Mouse (Mus musculus): ENCODE measurements at regions not wholly inside any gene's neighbourhood (a gene's known extent, or its start where the extent isn't known, plus 50 kb on each side); places are given as distances from the start of the nearest gene placed in this dataset.

DNA sequence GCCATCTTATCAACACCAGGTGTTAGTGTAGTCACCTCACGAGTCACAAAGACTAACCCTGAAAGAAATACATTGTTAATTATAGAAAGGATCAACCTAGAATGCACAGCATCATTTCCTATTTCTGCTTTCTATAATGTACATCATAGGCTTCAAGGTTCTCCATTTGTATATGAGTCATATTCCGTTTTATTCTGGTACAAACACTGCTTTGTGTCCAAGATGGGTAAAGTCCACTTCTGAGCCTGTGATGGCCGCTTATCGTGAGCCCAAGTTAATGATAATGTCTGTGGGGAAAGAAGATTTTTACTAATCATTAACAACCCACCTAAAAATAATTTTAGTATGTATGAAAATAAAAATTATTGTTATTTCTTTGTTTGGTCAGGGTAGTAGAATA, 94.6 kb upstream of the Hmgn3 start:
- no peak for ATAC-seq (ENCODE audit: insufficient read depth)
- H3K27me3 ChIP-seq = no peaks in the 10 kb centered on the region
- no peaks in the 10 kb centered on the region for H3K9me3 ChIP-seq (replicated peaks)
- H3K4me1 ChIP-seq (replicated peaks) = no peaks in the 10 kb centered on the region
- no peak overlapping the region for H3K4me2 ChIP-seq
- H3K9ac ChIP-seq = no peak overlapping the region
- 54% methylated on average over 4 of the region's 4 CpGs for WGBS (ENCODE audit: insufficient replicate concordance)
- peaks cover 4% of the 10 kb centered on the region for H3K36me3 ChIP-seq (replicated peaks)
- H3K27ac ChIP-seq (replicated peaks) = no peak overlapping the region
- no peak overlapping the region for H3K4me3 ChIP-seq (replicated peaks)

GRCm38 (mm10) chr9:83239097-83239496, 92.6 kb upstream of the Hmgn3 start:
- H3K4me1 ChIP-seq (replicated peaks) = no peaks in the 10 kb centered on the region
- H3K27me3 ChIP-seq = no peaks in the 10 kb centered on the region
- no peaks in the 10 kb centered on the region for H3K9me3 ChIP-seq (replicated peaks)
- peaks cover 4% of the 10 kb centered on the region for H3K36me3 ChIP-seq (replicated peaks)
- no peak overlapping the region for H3K27ac ChIP-seq (replicated peaks)
- no peak overlapping the region for H3K4me2 ChIP-seq
- no peak overlapping the region for H3K9ac ChIP-seq
- no peak overlapping the region for H3K4me3 ChIP-seq (replicated peaks)
- no peak for ATAC-seq (ENCODE audit: insufficient read depth)
- 67% methylated on average over 10 of the region's 10 CpGs for WGBS (ENCODE audit: insufficient replicate concordance)

GRCm38 (mm10) chr9:83221866-83222265, 75.4 kb upstream of the Hmgn3 start:
- no peaks in the 10 kb centered on the region for H3K27me3 ChIP-seq
- H3K4me1 ChIP-seq (replicated peaks) = no peaks in the 10 kb centered on the region
- ATAC-seq (ENCODE audit: insufficient read depth) = no peak
- no peak overlapping the region for H3K9ac ChIP-seq
- no peaks in the 10 kb centered on the region for H3K9me3 ChIP-seq (replicated peaks)
- no peak overlapping the region for H3K27ac ChIP-seq (replicated peaks)
- H3K4me2 ChIP-seq = no peak overlapping the region
- H3K4me3 ChIP-seq (replicated peaks) = no peak overlapping the region
- H3K36me3 ChIP-seq (replicated peaks) = no peaks in the 10 kb centered on the region

DNA sequence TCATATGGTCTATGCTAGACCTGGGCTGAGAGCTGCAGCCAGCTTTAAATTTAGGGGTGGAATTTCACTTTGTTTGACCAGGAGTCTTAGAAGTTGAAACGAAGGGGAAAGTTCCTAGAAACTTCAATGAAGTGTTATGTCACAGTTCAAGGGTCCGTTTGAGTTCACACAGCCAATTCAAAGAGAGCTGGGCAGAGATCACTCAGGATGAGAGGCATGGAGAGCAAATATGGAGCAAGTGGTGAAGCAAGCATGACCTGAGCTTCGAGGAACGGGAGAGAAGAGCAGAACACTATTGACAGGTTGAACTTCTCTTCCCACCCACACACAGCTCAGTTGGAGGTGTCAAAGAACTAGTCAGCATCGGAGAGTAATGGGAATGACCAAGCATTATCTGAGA, 56.1 kb upstream of the Hmgn3 start:
- H3K4me3 ChIP-seq (replicated peaks) = no peak overlapping the region
- H3K27ac ChIP-seq (replicated peaks) = no peak overlapping the region
- no peak overlapping the region for H3K9ac ChIP-seq
- 51% methylated on average over 5 of the region's 5 CpGs for WGBS (ENCODE audit: insufficient replicate concordance)
- no peaks in the 10 kb centered on the region for H3K36me3 ChIP-seq (replicated peaks)
- no peaks in the 10 kb centered on the region for H3K9me3 ChIP-seq (replicated peaks)
- no peaks in the 10 kb centered on the region for H3K4me1 ChIP-seq (replicated peaks)
- no peaks in the 10 kb centered on the region for H3K27me3 ChIP-seq
- H3K4me2 ChIP-seq = no peak overlapping the region
- peak; percentile 54 for ATAC-seq (ENCODE audit: insufficient read depth)

DNA sequence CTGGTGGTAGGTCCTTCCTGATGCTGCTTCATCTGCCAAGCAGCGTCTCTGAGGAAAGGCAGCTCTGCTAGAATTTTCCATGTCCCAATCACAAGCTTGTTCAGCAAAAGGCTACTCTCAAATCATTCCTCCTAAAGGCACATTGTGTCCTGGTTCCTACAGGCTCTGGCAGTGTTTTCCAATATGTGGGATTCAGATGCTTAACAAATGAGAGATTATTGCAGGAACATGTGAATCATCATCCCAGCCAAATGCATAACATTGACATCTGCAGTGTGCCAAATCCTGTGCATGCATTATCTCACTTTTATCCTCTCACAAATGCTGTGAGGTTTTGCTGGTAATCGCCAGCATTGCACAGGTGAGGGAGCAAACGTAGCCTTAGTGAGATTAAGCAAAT, 53.3 kb upstream of the Hmgn3 start:
- Histone ChIP-seq H3K4me3 (replicated peaks) (no peak overlapping the region), H3K9ac (no peak overlapping the region), H3K4me1 (replicated peaks) (no peaks in the 10 kb centered on the region), H3K9me3 (replicated peaks) (no peaks in the 10 kb centered on the region), H3K4me2 (no peak overlapping the region), H3K27ac (replicated peaks) (no peak overlapping the region), H3K27me3 (no peaks in the 10 kb centered on the region), H3K36me3 (replicated peaks) (no peaks in the 10 kb centered on the region)
- 63% methylated on average over 3 of the region's 3 CpGs for WGBS (ENCODE audit: insufficient replicate concordance)
- ATAC-seq (ENCODE audit: insufficient read depth) = no peak

GRCm38 (mm10) chr9:83199176-83199575, 52.7 kb upstream of the Hmgn3 start:
- Histone ChIP-seq H3K4me2 (no peak overlapping the region), H3K36me3 (replicated peaks) (no peaks in the 10 kb centered on the region), H3K9ac (no peak overlapping the region), H3K9me3 (replicated peaks) (no peaks in the 10 kb centered on the region), H3K27me3 (no peaks in the 10 kb centered on the region), H3K27ac (replicated peaks) (no peak overlapping the region), H3K4me1 (replicated peaks) (no peaks in the 10 kb centered on the region), H3K4me3 (replicated peaks) (no peak overlapping the region)
- WGBS (ENCODE audit: insufficient replicate concordance) = 65% methylated on average over 3 of the region's 3 CpGs
- ATAC-seq (ENCODE audit: insufficient read depth) = no peak

- WGBS (ENCODE audit: insufficient replicate concordance) = 64% methylated on average over 5 of the region's 5 CpGs
- H3K4me1 ChIP-seq (replicated peaks) = no peaks in the 10 kb centered on the region
Measured at GRCm38 (mm10) chr9:83197013-83197412, 50.5 kb upstream of the Hmgn3 start.

More at GRCm38 (mm10) chr9:83197013-83197412, 50.5 kb upstream of the Hmgn3 start:
- no peak overlapping the region for H3K9ac ChIP-seq
- no peaks in the 10 kb centered on the region for H3K36me3 ChIP-seq (replicated peaks)
- no peak overlapping the region for H3K4me3 ChIP-seq (replicated peaks)
- no peak overlapping the region for H3K27ac ChIP-seq (replicated peaks)
- no peak for ATAC-seq (ENCODE audit: insufficient read depth)
- no peaks in the 10 kb centered on the region for H3K27me3 ChIP-seq
- H3K9me3 ChIP-seq (replicated peaks) = no peaks in the 10 kb centered on the region
- no peak overlapping the region for H3K4me2 ChIP-seq
